Mouse (Mus musculus): ENCODE results near the gene Atp2b1. TPM values are rescaled to one million over a fixed set of nuclear protein-coding genes. Genes with fewer than 3 reads are reported as not detected.

Atp2b1 gene
- polyA plus RNA-seq, 1 experiment from 2014 or later = 128 TPM

DNA sequence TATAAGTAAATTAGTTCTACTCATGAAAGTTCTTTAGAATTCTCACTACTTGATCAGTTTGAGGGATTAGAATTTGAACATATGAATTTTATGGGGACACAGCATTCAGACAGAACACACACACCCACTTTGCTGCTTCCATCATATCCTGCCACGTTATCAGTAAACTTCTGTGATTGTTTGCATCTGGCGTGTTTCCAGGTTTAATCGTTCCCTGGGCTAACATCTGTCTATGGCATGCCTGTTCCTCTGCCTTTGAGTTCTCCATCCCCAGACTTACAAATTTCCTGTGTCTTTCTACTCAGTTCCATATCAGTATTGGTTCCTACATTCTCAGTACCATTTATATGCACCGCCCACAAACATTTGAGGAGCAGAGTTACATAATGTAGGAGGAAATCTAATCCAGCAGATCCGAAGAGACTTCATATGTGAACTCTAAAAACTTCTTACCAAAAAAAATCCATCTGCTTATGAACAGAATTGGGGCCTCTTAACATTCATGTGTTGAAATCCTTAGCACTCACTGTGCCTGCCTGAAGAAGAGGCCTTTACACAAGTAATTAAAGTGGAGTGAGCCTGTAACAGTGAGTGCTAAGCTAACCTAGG is 7.2 kb upstream of the Atp2b1 start:
- no peak for ATAC-seq (ENCODE audit: low FRiP score)
- no peak overlapping the region for H3K27ac ChIP-seq (ENCODE audit: low read depth, low read length)
- H3K9ac ChIP-seq (ENCODE audit: low read depth, low read length) = no peak overlapping the region
- H3K4me1 ChIP-seq (replicated peaks; ENCODE audit: control insufficient read depth, insufficient read depth, low read length) = no peaks in the 10 kb centered on the region
- no peak overlapping the region for H3K4me2 ChIP-seq (replicated peaks; ENCODE audit: low read depth, low read length)
- H3K27me3 ChIP-seq (ENCODE audit: control insufficient read depth, insufficient read depth, low read length) = no peaks in the 10 kb centered on the region
- H3K4me3 ChIP-seq (ENCODE audit: low read depth, low read length) = no peak overlapping the region
- no peaks in the 10 kb centered on the region for H3K36me3 ChIP-seq (ENCODE audit: control insufficient read depth, insufficient read depth, low read length)
- no peak for DNase-seq (ENCODE audit: low spot score)
- no peaks in the 10 kb centered on the region for H3K9me3 ChIP-seq (ENCODE audit: control insufficient read depth, low read length)
- WGBS = 92% methylated on average over 5 of the region's 5 CpGs

DNA sequence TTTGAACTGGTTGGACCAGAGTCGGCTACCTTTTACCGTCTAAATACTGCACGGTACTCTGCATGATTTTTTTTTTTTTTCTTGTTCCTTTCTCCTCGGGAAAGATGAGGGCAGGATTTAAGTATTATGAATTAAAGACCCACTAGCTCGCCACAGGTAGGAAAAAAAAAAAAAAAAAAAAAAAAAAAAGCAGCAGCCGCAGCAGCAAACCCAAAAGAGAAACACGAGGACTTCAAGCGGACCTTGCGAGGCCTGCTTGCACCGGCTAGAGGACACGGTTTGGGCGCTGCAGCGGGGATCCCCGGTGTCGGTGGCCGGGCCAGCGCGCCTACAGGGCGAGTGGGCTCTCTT is 621 bp upstream of the Atp2b1 start:
- peak overlapping the region; percentile 66 for H3K9ac ChIP-seq (ENCODE audit: low read depth, low read length)
- H3K4me3 ChIP-seq (ENCODE audit: low read depth, low read length) = peak overlapping the region; percentile 92
- peak overlapping the region; percentile 63 for H3K4me2 ChIP-seq (replicated peaks; ENCODE audit: low read depth, low read length)
- H3K27ac ChIP-seq (ENCODE audit: low read depth, low read length) = peak overlapping the region; percentile 99
- H3K36me3 ChIP-seq (ENCODE audit: control insufficient read depth, insufficient read depth, low read length) = no peaks in the 10 kb centered on the region
- DNase-seq (ENCODE audit: low spot score) (no peak), ATAC-seq (ENCODE audit: low FRiP score) (no peak)
- no peaks in the 10 kb centered on the region for H3K9me3 ChIP-seq (ENCODE audit: control insufficient read depth, low read length)
- WGBS = under 1% methylated on average over 19 of the region's 19 CpGs
- H3K27me3 ChIP-seq (ENCODE audit: control insufficient read depth, insufficient read depth, low read length) = no peaks in the 10 kb centered on the region
- no peaks in the 10 kb centered on the region for H3K4me1 ChIP-seq (replicated peaks; ENCODE audit: control insufficient read depth, insufficient read depth, low read length)

DNA sequence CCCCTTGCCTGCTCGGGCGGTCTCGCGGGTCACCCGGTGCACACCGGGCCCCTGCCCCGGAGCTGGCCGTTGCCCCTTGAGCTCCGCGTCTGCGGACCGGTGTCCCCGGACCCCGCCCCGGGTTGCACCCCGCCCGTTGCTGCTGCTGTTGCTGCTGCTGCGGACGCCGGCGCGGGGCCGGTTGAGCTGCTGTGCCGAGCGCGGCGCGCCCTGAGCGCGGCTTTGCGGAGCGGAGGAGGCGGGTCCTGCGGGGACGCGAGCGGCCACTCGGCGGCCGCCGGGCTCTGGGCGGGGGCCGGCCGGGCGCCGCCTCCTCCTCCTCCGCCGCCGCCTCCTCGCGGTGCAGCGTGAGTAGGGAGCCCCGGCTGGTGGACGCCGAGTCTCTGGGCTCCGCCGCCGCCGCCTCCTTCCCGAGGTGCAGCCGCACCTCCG is 620 bp downstream of the Atp2b1 start:
- peak overlapping the region; percentile 92 for H3K4me3 ChIP-seq (ENCODE audit: low read depth, low read length)
- H3K4me1 ChIP-seq (replicated peaks; ENCODE audit: control insufficient read depth, insufficient read depth, low read length) = no peaks in the 10 kb centered on the region
- H3K36me3 ChIP-seq (ENCODE audit: control insufficient read depth, insufficient read depth, low read length) = no peaks in the 10 kb centered on the region
- no peaks in the 10 kb centered on the region for H3K9me3 ChIP-seq (ENCODE audit: control insufficient read depth, low read length)
- H3K27ac ChIP-seq (ENCODE audit: low read depth, low read length) = peak overlapping the region; percentile 99
- WGBS = 0% methylated on average over 11 of the region's 62 CpGs
- H3K27me3 ChIP-seq (ENCODE audit: control insufficient read depth, insufficient read depth, low read length) = no peaks in the 10 kb centered on the region
- ATAC-seq (ENCODE audit: low FRiP score) (peak; percentile 81), DNase-seq (ENCODE audit: low spot score) (peak; percentile 83)
- H3K4me2 ChIP-seq (replicated peaks; ENCODE audit: low read depth, low read length) = peak overlapping the region; percentile 92
- peak overlapping the region; percentile 90 for H3K9ac ChIP-seq (ENCODE audit: low read depth, low read length)

DNA sequence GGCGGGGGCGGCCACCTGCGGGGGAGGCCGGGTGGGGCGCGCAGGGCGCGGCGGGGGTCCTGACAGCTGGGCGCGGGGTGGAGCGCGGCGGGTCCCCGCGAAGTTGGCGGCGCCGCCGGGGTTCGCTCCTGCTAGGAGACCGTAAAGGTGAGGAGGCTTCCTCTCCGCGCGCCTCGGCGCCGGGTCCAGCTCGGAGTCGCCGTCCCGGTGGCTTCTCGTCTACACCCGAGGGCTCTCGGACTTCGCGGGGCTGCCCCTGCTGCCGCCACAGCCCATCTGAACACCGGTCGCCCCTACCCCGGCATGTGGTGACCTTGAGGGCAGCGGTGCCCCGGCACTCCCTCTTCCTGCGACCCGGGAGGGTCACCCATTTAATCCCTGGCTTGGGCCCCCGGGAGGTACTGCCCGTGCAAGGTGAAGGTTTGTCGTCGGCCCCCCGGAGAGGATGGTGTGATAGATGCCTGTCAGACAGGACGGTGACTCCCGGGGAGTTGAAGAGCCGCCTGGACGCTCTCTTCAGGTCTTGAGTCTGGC is 1.3 kb downstream of the Atp2b1 start:
- under 1% methylated on average over 30 of the region's 54 CpGs for WGBS
- H3K36me3 ChIP-seq (ENCODE audit: control insufficient read depth, insufficient read depth, low read length) = no peaks in the 10 kb centered on the region
- DNase-seq (ENCODE audit: low spot score) (peak; percentile 55), ATAC-seq (ENCODE audit: low FRiP score) (peak; percentile 7; the same call in 1 of the 2 replicates)
- no peaks in the 10 kb centered on the region for H3K4me1 ChIP-seq (replicated peaks; ENCODE audit: control insufficient read depth, insufficient read depth, low read length)
- peak overlapping the region; percentile 99 for H3K27ac ChIP-seq (ENCODE audit: low read depth, low read length)
- H3K27me3 ChIP-seq (ENCODE audit: control insufficient read depth, insufficient read depth, low read length) = no peaks in the 10 kb centered on the region
- peak overlapping the region; percentile 90 for H3K9ac ChIP-seq (ENCODE audit: low read depth, low read length)
- peak overlapping the region; percentile 92 for H3K4me2 ChIP-seq (replicated peaks; ENCODE audit: low read depth, low read length)
- H3K4me3 ChIP-seq (ENCODE audit: low read depth, low read length) = peak overlapping the region; percentile 92
- H3K9me3 ChIP-seq (ENCODE audit: control insufficient read depth, low read length) = no peaks in the 10 kb centered on the region

DNA sequence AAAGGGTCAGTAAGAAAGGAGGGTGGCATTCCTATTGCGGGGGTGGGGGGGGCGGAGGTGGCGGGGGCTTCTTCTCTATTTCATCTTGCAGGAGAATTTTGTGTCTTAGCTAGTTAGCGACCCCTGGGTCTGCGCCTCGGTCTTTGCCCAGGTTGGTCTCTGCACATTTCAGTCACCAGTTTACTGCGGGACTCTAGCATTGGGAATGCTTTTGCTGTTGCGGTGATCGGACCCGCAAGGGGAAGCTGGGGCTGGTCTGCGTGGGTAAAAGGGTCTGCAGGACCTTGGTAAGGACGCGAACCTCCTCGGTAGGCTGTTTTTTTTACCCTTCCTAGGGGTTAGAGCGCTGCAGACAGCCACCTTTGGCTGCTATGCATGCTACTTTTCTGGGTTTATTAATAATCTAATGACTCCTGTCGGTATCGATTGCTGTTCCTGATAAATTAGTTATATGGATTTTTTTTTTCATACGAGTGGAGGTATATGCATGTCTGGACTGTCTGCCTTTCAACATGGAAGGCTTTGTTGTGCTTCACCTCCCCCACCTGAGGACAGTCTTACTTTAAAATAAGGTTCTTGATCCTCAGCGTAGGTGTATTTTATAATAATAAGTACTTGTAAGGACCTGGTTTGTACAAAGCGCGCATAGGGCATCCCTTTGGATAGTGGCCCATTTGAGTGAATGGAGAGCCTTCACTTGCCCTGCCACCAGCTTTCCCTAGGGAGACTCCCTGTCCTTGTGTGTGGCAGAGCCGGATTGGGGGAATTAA is 2.0 kb downstream of the Atp2b1 start:
- peak; percentile 52 for DNase-seq (ENCODE audit: low spot score)
- no peaks in the 10 kb centered on the region for H3K4me1 ChIP-seq (replicated peaks; ENCODE audit: control insufficient read depth, insufficient read depth, low read length)
- WGBS = 9% methylated on average over 22 of the region's 22 CpGs
- no peak for ATAC-seq (ENCODE audit: low FRiP score)
- H3K9me3 ChIP-seq (ENCODE audit: control insufficient read depth, low read length) = no peaks in the 10 kb centered on the region
- H3K36me3 ChIP-seq (ENCODE audit: control insufficient read depth, insufficient read depth, low read length) = no peaks in the 10 kb centered on the region
- H3K27me3 ChIP-seq (ENCODE audit: control insufficient read depth, insufficient read depth, low read length) = no peaks in the 10 kb centered on the region
- H3K9ac ChIP-seq (ENCODE audit: low read depth, low read length) = peak overlapping the region; percentile 90
- peak overlapping the region; percentile 92 for H3K4me2 ChIP-seq (replicated peaks; ENCODE audit: low read depth, low read length)
- peak overlapping the region; percentile 20; the same call in 1 of the 2 replicates for H3K27ac ChIP-seq (ENCODE audit: low read depth, low read length)
- H3K4me3 ChIP-seq (ENCODE audit: low read depth, low read length) = peak overlapping the region; percentile 92

DNA sequence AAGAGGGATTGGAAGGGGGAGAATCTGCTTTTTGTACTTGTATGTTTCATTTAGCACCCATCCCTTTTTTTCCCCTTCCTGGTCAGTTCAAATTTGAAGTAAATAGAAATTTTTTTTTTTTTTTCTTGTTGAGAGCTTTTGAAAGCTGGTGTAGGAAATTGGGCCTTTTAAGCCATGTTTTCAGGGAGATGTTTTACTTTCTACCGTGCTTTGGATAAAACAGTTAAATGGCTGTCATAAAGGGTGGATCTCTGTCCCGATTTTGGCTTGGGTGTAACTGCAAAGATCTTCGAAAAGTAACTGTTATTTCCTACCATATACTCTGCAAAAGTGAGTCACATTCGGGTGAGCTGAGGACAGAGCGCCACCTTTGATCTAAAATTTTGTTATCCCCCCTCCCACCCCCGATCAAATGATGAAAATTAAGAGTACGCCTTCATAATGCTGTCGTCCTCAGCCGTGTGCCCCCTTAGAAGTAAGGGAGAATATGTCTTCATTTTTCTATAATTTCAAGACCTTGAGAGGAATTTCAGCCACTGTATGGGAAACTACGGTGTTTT is 2.7 kb downstream of the Atp2b1 start:
- Histone ChIP-seq H3K4me3 (ENCODE audit: low read depth, low read length) (peak overlapping the region; percentile 92), H3K36me3 (ENCODE audit: control insufficient read depth, insufficient read depth, low read length) (no peaks in the 10 kb centered on the region), H3K27me3 (ENCODE audit: control insufficient read depth, insufficient read depth, low read length) (no peaks in the 10 kb centered on the region), H3K4me2 (replicated peaks; ENCODE audit: low read depth, low read length) (peak overlapping the region; percentile 92), H3K9me3 (ENCODE audit: control insufficient read depth, low read length) (no peaks in the 10 kb centered on the region), H3K27ac (ENCODE audit: low read depth, low read length) (peak overlapping the region; percentile 20; the same call in 1 of the 2 replicates), H3K9ac (ENCODE audit: low read depth, low read length) (peak overlapping the region; percentile 90; the same call in 1 of the 2 replicates), H3K4me1 (replicated peaks; ENCODE audit: control insufficient read depth, insufficient read depth, low read length) (no peaks in the 10 kb centered on the region)
- 77% methylated on average over 10 of the region's 10 CpGs for WGBS
- no peak for DNase-seq (ENCODE audit: low spot score)
- ATAC-seq (ENCODE audit: low FRiP score) = no peak

DNA sequence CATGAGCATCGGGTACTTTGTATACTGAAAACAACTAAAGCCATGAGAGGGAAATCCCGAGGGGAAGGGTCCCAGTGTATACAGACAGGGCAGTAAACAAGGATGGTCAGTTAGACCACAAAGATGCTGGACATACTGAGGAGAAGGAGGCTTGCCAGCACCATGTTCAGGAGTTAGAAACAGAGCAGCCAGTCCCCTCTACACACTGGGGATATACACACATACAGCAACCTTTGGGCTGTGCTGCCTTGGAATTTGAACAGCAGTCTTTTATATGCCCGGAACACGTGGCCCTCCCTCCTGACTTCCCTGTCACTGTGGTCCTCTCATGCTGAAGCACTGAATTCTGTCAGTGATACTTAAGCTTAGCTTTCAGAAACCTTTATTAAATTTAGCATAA is 10.9 kb downstream of the Atp2b1 start:
- Histone ChIP-seq H3K27me3 (ENCODE audit: control insufficient read depth, insufficient read depth, low read length) (no peaks in the 10 kb centered on the region), H3K9ac (ENCODE audit: low read depth, low read length) (no peak overlapping the region), H3K36me3 (ENCODE audit: control insufficient read depth, insufficient read depth, low read length) (no peaks in the 10 kb centered on the region), H3K9me3 (ENCODE audit: control insufficient read depth, low read length) (no peaks in the 10 kb centered on the region), H3K4me1 (replicated peaks; ENCODE audit: control insufficient read depth, insufficient read depth, low read length) (no peaks in the 10 kb centered on the region), H3K27ac (ENCODE audit: low read depth, low read length) (no peak overlapping the region), H3K4me3 (ENCODE audit: low read depth, low read length) (no peak overlapping the region), H3K4me2 (replicated peaks; ENCODE audit: low read depth, low read length) (no peak overlapping the region)
- DNase-seq (ENCODE audit: low spot score) = no peak
- WGBS = 79% methylated on average over 4 of the region's 4 CpGs
- ATAC-seq (ENCODE audit: low FRiP score) = no peak

DNA sequence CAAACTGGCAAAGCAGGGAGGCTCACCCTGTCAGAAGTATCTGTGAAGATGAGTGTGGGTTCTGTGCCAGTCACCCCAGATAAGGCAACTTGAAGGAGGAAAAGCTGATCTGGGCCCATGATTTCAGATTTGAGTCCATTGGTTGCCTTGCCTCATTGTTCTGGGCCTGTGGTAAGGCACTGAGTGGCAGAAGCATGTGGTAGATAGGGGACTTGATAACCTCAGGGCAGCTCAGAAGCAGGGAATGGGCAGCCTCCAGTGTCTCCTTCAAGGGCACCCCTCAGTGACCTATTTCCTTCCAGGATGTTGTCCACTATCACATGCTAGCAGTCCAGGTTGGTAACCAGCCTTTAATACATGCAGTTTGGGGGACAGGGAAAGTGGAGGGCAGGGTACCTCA is 12.8 kb downstream of the Atp2b1 start:
- H3K36me3 ChIP-seq (ENCODE audit: control insufficient read depth, insufficient read depth, low read length) = no peaks in the 10 kb centered on the region
- DNase-seq (ENCODE audit: low spot score) = no peak

More for the DNA sequence above, 12.8 kb downstream of the Atp2b1 start:
- Histone ChIP-seq H3K4me3 (ENCODE audit: low read depth, low read length) (no peak overlapping the region), H3K9me3 (ENCODE audit: control insufficient read depth, low read length) (no peaks in the 10 kb centered on the region), H3K4me1 (replicated peaks; ENCODE audit: control insufficient read depth, insufficient read depth, low read length) (no peaks in the 10 kb centered on the region), H3K27me3 (ENCODE audit: control insufficient read depth, insufficient read depth, low read length) (no peaks in the 10 kb centered on the region), H3K9ac (ENCODE audit: low read depth, low read length) (no peak overlapping the region), H3K27ac (ENCODE audit: low read depth, low read length) (no peak overlapping the region), H3K4me2 (replicated peaks; ENCODE audit: low read depth, low read length) (no peak overlapping the region)
- ATAC-seq (ENCODE audit: low FRiP score) = no peak
